Mouse (Mus musculus) layer of hippocampus, adult 2 months (tissue): ENCODE data around the gene Grk6. TPM values are rescaled to one million over a fixed set of nuclear protein-coding genes. Genes with fewer than 3 reads are reported as not detected.

Experiments used
- DNase-seq, 2 experiments: peaks; one replicate each; pipeline ENCODE4 v3.0.0; 2022; ENCODE audit warnings: low spot score in 2 of 2
- H3K27ac ChIP-seq: fragments of 200-600 bp; 2 replicates; pipeline ENCODE4 v1.8.1; 2022
- H3K4me3 ChIP-seq: fragments of 200-600 bp; 2 replicates; pipeline ENCODE4 v1.8.1; 2022; ENCODE audit warnings: mild to moderate bottlenecking
- CTCF ChIP-seq: fragments of 200-600 bp; conservative IDR thresholded peaks from 2 replicates; pipeline ENCODE4 v1.8.1; 2022; ENCODE audit warnings: antibody characterized with exemption, mild to moderate bottlenecking, moderate library complexity
- total RNA-seq, 2 experiments: library from RNA; stranded (reverse); gene quantifications; 2 replicates each; pipeline ENCODE4 v1.2.3; 2021

The Grk6 gene
- total RNA-seq, 2 experiments from 2014 or later: 64.8 to 65.8 TPM

GRCm38 (mm10) chr13:55487578-55488498 is 43.0 kb downstream of the Grk6 start, which contains the start of gene Dbn1:
Gene Dbn1 (minus strand): TSS chr13:55488111.
- Histone ChIP-seq H3K27ac (peak within 1 kb of the TSS; percentile 97), H3K4me3 (peak within 1 kb of the TSS; percentile 77)
- 0 out of 2 replicates have a peak, but pooled peaks have one; percentile 8 for TF ChIP-seq CTCF
- peak in 1 of 2 experiments; percentile 67 for DNase-seq

- TF ChIP-seq CTCF: no peak
- no peak for DNase-seq
- no peak overlapping the region for H3K4me3 ChIP-seq
- peak overlapping the region; percentile 86 for H3K27ac ChIP-seq
Measured at GRCm38 (mm10) chr13:55494257-55494656, 49.4 kb downstream of the Grk6 start.

DNA sequence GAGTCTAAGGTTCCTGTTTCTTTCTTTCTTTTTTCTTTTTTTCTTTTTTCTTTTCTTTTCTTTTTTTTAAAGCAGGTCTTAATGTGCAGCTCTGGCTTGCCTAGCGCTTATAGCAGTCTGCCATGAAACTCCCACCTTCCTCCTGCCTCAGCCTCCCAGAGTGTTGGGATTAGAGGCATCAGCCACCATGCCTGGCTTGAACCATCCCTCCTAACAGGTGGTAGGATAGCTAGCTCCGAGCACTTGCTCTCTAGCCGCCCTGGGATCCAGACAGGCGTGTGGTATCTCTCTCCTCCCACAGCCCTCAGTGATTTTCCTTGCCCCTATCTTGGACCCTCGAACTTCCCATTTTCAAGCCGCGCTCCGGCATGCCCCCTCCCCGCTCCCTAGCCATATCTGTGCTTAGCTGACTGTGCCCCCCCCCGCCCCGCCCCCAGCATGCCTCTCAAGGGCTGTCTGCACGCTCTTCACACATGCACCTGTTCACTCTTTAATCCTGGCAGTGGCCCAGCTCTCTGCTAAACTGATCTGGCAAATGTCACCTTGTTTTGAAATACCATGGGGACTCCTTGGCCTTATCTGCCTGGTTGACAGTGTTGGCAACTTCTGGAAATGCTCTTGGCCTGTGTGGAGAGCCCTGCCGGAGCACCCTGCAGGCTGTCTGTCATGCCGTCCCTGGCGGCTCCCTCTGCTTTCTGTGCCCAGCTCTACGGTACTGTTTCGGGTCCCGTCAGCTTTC is 50.2 kb downstream of the Grk6 start:
- H3K4me3 ChIP-seq: no peak overlapping the region
- no peak for TF ChIP-seq CTCF
- DNase-seq: peak in 1 of 2 experiments; percentile 42
- H3K27ac ChIP-seq: peak overlapping the region; percentile 86

DNA sequence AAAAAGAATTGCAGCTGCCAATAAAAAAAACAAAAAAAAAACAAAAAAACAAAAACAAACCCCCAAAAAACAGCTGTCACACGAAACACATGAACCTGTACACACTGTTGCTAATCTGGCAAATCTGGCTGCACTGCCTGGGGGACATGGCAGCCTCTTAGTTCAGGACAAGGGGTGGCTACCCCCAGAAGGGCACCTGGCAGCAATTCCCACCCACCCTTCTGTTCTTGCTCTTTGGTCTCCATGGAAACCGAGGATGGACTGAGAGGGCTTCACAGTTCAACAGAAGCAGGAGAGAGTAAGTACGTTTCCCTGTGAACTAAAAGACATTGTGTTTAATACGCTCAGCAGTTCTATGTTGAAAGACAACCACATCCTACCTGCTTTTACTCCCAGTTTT is 50.8 kb downstream of the Grk6 start:
- H3K27ac ChIP-seq: peak overlapping the region; percentile 86
- DNase-seq: no peak
- no peak for TF ChIP-seq CTCF

DNA sequence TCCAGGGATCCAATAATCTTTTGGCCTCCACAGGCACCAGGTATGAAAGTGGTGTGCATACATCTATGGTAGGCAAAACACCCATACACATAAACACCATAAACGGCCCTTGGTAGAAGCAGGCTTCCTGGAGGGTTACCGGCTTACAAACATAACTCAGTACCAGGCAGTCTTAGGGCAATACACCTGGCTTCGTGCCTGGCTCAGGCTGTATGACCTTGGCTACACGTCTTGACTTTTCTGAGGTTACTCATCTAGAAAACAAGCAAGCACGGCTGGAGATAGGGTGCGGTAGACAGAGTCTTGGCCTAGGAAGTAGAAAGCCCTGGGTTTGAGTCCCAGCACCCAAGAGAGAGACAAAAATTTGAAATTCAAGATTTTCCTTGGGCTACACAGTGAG is 51.8 kb downstream of the Grk6 start:
- no peak overlapping the region for H3K4me3 ChIP-seq
- TF ChIP-seq CTCF: no peak
- peak overlapping the region; percentile 86 for H3K27ac ChIP-seq
- DNase-seq: no peak

More for the DNA sequence above, 50.8 kb downstream of the Grk6 start:
- no peak overlapping the region for H3K4me3 ChIP-seq

DNA sequence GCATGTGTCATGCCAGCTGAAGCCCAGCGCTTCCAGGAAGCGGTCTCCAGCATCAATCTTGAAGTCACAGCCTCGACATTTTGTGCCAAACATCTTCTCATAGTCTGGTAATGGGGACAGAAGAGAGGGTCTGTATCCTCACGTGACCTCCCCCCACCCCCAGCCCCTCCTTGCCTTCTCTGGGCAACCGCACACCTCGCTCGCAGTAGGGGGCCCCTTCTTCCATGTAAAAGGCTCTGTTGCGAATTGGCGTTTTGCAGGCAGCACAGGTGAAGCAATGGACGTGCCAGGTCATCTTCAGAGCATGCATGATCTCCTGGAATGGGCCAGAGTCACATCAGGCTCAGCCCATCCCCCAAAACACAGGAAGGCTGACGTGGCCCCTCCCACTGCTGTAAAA is 54.0 kb downstream of the Grk6 start:
- DNase-seq: no peak
- Histone ChIP-seq H3K4me3 (no peak overlapping the region), H3K27ac (no peak overlapping the region; the same call in 1 of the 2 replicates)
- TF ChIP-seq CTCF: no peak

GRCm38 (mm10) chr13:55500575-55500974 is 55.7 kb downstream of the Grk6 start:
- no peak overlapping the region for H3K27ac ChIP-seq
- DNase-seq: no peak
- no peak overlapping the region for H3K4me3 ChIP-seq
- TF ChIP-seq CTCF: no peak

GRCm38 (mm10) chr13:55502405-55502804 is 57.5 kb downstream of the Grk6 start:
- TF ChIP-seq CTCF: no peak
- no peak for DNase-seq
- no peak overlapping the region for H3K4me3 ChIP-seq
- H3K27ac ChIP-seq: no peak overlapping the region

GRCm38 (mm10) chr13:55504390-55504789 is 59.5 kb downstream of the Grk6 start:
- TF ChIP-seq CTCF: no peak
- H3K4me3 ChIP-seq: no peak overlapping the region
- H3K27ac ChIP-seq: no peak overlapping the region
- no peak for DNase-seq

DNA sequence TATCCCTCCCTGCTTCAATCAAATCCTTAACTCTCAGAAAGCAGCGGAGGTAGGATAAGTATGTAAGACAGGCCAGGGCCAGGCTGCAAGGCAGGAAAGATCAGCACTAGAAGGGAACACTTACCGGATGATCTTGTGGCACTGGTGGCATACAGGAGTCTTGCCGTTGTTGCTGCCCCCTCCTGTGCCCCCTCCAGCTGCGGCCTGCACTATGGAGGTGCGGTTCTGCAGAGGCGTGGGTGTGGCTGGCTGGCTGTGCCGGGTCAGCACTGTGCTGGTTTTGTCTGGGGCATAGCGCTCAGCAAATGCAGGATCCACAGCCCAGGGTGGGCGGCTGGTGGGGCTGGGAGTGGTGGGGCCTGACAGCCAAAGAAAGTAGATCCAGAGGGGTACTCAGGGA is 60.9 kb downstream of the Grk6 start:
- no peak for TF ChIP-seq CTCF
- DNase-seq: no peak
- Histone ChIP-seq H3K4me3 (no peak overlapping the region), H3K27ac (no peak overlapping the region)

GRCm38 (mm10) chr13:55506697-55507096 is 61.8 kb downstream of the Grk6 start:
- no peak for TF ChIP-seq CTCF
- H3K4me3 ChIP-seq: no peak overlapping the region
- DNase-seq: no peak
- no peak overlapping the region for H3K27ac ChIP-seq

GRCm38 (mm10) chr13:55507877-55508276 is 63.0 kb downstream of the Grk6 start:
- no peak for DNase-seq
- Histone ChIP-seq H3K4me3 (no peak overlapping the region), H3K27ac (no peak overlapping the region)
- peak; percentile 44 for TF ChIP-seq CTCF

DNA sequence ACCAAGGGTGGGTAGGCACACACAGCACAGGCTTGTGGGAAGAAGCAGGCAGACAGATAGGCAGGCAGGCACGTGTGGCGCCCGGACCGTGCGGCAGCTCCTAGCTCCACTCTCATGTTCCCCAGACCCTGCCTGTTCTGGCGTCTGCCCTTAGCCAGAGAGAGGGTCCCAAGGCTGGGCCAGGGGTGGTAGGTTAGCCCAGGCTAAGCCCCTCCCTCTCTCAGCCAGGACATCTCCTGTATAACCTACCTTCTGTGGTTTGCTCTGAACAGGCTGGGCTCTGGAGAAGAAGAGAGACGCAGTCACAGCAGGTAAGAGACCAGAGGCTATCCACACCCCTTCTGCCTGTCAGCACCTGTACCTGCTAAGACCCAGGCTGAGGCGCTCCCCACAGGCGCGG is 63.7 kb downstream of the Grk6 start:
- Histone ChIP-seq H3K27ac (no peak overlapping the region), H3K4me3 (no peak overlapping the region)
- TF ChIP-seq CTCF: no peak
- no peak for DNase-seq
